Mouse (Mus musculus): ENCODE results near the gene Sbno2. TPM values are rescaled to one million over a fixed set of nuclear protein-coding genes. Genes with fewer than 3 reads are reported as not detected.
A peak's percentile ranks its signal among the peaks of the same experiment; 100 is the strongest.

The Sbno2 gene
- total RNA-seq, 1 experiment from 2014 or later, result 73.2 TPM

DNA sequence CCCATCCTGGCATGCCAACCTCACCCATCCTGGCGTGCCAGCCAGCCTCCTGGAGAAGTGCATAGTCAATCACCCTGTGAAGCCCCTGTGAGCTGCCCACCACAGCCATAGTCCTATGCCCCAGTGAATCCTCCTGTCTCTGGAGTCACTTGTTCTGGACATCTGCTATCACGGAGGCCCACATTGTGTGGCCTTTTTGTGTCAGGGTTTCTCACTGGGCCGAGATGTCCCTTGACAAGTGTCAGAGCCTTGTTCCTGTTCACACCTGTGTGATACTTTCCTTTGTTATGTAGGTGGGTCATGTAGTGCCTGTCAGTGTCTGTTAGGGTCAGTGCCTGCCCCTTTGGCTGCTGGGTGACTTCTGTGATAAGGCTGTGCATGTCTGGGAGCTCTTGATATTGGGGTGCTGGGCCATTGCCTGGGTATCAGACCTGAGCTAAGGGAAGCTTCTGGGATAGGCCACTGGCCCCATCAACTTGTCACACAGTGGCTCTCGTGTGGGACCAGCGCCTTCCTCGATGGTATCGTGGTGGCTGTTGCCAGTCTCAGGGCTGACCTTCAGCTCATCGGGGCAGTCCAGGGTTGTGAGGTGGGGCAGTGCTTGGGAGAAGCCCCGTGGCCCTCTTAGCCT is 18.7 kb upstream of the Sbno2 start:
- no peak for DNase-seq

DNA sequence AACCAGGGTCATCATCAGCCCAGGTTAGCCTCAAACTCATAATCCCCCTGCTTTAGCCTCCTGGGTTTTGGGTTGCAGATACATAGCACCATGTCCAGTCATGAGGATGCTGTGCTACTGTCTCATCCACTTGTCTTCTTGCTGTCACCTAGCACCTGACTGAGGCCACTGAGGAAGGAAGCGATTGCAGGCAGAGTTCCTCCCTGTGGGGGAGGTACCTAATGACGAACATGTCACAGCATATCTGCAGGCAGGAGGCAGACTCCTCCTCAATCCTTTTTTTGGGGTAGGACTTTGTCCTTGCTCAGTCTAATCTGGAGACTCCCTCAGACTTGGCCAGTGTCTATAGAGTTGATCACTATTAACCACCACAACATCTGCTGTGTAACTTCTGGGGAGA is 16.3 kb upstream of the Sbno2 start:
- no peak for DNase-seq

DNA sequence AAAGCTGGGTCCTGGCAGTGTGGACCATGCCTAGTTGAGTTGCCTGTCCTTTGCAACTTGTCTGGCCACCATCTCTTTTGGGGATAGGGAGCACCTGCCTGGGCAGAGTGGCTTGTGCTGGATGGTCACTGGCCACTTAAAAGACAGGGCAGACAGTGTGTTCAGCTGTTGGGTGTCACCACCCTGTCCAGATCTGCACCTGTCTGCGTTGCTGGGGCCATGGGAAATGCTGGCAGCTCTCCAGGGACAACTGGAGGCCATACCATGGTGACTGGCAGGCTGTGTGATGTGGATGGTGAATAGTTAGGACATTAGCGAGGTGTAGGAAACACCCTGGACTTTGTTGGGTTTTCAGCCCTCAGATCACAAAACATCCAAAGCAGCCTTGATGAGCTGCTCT is 14.8 kb upstream of the Sbno2 start:
- no peak for DNase-seq

DNA sequence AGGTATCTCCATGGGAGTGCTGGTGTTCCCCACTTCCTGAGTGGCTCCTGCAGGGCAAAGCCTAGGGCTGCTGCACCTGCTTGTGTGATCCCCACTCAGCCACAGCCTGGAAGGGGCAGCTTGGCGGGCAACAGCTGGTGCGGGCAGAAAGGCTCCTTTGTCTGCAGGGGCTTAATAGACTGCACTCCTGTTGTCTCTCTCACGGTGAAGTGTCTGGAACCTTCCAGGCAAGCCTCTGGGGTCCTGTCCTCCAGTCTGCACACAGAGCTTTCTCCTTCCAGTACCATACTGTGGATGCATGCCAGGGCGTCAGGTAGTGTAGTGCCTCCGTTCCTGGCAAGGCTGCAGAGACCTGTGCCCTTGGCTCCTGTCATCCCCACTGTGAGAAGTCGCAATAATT is 13.2 kb upstream of the Sbno2 start:
- DNase-seq, result no peak

DNA sequence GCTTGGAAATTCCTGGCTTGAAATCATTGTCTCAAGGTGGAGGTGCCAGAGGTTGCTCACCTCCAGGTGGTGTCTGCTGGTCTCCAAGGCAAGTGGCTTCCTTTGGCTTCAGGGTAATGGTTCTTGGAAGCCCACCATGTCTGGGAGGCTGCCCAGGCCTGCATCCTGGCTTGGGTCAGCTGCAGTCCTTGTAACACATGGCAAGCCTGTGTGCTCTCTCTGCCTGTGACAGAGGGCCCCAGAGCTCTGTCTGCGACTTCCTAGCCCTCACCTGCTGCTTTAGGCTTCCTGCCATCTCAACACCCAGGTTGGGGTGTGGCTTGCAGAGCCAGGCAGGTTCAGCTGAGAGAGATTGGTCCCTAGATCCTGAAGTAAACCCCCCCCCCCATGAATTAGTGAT is 12.4 kb upstream of the Sbno2 start:
- no peak for DNase-seq

DNA sequence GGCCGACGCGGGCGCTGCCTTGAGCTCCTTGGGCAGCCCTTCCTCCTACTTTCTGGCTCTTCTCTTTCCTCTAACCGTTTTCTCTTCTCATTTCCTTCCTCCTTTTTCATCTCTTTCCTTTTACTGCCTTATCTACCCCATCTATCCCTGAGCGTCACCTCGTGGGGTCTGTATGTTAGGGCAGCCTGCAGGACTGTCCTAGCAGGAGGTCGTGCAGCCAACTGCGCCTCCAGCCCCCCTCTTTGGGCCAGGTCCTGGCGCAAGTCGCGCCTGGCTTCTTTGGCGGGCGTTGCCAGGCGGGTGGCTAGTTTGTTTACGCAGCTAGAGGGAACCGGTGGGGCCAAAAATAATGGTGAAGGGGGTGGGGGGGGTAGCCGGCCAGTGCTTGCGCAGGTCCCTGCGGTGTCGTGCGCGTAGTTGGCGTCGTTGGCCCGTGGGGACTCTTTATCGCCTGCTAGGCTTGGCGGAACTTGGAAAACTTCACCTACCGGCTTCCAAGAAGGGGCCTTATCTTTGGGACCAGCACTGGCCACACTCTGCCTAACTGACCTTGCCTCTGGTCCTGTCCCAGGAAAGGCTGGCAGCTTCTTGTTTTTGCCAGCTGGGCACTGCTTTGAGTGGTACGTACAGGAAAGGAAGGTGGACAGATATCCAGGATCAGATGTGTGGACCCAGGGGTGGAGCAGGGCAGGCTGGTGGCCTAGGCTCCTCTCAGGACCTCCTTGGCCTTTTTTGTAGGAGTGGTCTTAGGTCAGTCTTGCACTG is 11.7 kb upstream of the Sbno2 start:
- DNase-seq, result peak; percentile 56

DNA sequence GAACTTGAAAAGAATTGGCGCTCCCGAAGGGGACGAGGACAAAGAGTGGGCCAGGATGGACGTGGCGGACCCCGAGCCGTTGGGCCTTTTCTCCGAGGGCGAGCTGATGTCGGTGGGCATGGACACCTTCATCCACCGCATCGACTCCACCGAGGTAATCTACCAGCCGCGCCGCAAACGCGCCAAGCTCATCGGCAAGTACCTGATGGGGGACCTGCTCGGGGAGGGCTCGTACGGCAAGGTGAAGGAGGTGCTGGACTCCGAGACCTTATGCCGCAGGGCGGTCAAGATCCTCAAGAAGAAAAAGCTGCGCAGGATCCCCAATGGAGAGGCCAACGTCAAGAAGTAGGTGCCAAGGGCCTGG is 11.2 kb upstream of the Sbno2 start:
- no peak for DNase-seq

DNA sequence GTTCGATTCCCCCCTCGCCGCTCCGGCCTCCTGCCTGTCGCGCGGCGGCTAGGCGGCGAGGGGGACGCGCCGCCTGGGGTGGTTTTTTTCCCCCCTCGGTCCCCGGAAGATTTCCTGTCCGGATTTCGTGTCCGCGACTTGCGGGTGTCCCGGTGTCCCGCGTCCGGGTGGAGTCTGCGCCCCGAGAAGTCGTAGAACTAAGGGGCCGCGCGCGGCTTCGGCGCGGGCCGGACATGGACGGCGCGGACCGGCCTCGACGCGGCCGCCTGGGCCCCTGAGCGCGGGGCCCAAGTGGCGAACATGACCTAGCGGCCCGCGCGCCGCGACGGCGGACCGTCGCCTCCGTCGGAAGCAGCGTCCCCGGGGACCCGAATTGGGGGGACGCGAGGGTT is 10.6 kb upstream of the Sbno2 start:
- no peak for DNase-seq

DNA sequence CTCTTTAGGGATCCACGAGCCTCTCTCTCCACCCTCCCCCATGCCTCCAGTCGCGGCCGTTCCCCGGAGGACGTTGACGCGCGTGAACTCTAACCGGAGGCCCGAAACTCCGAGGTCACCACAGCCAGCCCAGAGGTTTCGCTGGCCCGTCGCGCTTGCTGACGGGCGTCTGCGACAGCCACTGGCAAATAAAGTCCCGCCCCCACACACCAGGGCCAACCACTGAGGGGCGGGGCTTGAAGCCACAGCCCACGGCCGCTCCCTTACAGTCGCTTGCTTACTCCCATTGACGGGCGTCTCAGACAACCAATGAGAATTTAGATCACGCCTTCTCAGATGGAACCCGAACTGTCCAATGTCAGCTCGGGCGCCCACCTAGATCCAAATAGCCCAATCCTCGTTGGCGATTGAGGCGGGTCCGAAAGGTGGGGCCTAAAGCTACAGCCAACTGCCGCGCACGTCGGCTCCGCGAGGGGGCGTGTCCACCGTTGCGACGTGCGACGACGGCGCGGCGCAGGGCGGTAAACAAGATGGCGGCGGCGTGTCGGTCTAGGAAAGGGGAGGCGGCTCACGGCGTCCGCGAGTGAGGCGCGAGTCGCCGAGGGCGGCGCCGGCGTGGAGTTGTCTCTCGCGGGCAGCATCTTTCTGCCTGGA is 10.0 kb upstream of the Sbno2 start, which contains the start of gene Stk11:
Stk11 (plus strand) TSS at position 514 of the 654 bp plus-strand sequence.
- DNase-seq, result peak; percentile 96

DNA sequence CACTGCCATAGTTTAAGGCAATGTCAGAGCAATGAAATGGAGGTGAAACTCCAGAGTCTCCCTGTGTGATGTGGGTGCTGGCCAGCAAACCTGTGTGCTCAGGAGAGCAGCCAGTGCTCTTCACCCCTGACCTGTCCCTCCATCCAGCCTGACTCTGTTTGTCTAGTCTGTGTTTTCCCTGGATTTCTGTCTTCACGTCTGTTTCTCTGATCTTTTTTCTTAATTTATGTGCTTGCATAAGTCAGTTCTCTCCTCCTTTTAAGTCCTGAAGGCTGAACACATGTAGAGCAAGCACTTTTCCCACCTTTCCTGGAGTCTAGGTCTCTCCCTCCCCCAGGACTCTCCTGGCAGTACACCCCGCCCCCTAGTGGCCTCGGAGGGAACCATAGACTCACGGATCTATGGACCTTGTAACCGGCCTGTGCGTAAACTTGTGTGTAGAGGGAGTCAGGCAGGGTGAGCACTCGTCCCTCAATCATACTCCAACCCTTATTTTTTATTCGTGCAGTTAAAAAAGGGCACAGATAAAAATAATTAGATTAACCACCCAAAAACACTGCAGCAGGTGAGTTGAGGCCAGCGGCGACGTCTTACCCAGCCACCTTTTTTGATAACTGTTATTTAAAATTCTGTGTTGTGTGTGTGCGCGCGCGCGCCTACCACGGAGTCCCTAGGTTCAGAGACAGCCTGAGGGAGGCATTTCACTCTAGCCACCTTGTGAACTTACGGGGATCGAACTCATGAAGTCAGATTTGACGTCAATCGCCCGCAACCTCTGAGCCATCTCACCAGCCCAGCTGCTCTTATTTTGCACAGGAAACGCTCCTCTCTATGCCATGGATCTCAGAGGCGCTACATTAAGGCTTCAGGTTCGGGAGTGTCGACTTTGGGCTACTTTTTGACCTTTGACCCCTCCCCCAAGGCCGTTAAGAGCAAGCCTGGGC is 9.2 kb upstream of the Sbno2 start:
- peak; percentile 95 for DNase-seq

DNA sequence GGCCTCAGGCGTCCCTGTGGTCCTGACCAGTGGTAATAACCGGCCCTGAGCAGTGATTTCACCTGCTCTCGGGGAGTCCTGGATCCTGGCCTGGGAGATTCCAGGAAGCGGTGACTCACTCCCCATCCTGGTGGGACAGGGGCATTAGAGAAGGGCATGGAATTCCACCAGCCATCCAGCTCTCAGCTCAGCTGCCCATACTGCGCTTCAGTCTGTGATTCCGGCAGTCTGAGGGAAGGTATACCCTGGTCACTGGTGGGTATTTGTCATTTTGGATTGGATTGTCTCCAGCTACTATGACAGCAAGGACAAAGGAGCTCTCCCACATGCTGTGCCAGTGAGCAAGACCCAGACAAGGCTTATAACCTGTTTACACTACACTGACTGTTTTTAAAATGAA is 2.3 kb upstream of the Sbno2 start:
- no peak for DNase-seq

DNA sequence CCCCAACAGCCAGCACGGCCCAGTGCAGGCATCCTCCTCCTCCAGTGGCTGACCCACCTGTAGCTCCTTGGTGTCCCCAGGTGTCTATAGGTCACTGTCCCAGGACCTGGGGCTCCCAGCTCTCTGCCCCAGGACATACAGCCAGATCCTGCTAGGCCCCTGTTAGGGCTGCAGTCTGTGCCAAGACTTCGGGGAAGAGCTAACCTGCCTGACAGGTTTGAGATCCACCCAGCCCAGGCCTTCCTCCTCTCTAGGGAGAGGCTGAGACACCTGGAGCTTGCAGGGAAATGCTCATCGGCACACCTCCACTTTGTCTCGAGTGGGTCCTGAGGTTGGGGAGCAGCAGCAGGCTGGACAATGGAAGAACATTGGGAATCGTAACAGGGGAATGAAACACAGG is 555 bp upstream of the Sbno2 start:
- DNase-seq, result no peak

DNA sequence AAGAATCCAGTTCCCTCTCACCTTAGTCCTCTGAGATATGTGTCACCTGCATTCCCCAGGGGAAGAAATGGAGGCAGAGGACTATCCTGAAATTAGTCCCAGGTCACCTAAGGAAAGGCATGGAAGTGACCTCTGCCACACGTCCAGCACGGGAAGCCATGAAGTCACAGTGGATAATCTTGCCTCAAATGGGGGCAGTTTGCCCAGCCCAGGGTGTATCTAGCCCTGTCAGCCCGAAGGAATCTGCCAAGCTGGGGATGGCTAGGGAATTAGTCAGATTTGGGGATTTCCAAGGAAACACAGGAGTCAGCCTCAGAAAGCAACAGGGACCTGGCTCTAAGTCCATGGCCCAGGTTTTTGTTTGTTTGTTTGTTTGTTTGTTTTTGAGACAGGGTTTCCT is 1.2 kb downstream of the Sbno2 start:
- peak; percentile 48 for DNase-seq

DNA sequence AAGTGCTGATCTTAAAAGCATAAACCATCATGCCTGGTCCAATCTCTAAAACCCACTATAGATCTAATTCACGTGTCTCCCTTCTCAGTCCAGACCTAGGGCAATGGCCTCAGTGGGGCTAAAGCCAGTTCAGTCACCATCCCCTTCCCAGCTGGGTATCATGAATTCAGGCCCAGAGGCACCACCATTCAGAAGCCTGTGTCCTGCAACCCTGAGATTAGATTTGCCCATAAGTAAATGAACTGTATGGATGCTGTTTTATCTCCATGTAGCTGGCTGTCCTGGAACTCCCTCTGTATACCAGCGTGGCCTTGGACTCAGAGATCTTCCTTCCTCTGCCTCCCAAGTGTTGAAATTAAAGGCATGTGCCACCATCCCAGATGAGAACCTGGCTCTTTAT is 2.3 kb downstream of the Sbno2 start:
- no peak for DNase-seq

DNA sequence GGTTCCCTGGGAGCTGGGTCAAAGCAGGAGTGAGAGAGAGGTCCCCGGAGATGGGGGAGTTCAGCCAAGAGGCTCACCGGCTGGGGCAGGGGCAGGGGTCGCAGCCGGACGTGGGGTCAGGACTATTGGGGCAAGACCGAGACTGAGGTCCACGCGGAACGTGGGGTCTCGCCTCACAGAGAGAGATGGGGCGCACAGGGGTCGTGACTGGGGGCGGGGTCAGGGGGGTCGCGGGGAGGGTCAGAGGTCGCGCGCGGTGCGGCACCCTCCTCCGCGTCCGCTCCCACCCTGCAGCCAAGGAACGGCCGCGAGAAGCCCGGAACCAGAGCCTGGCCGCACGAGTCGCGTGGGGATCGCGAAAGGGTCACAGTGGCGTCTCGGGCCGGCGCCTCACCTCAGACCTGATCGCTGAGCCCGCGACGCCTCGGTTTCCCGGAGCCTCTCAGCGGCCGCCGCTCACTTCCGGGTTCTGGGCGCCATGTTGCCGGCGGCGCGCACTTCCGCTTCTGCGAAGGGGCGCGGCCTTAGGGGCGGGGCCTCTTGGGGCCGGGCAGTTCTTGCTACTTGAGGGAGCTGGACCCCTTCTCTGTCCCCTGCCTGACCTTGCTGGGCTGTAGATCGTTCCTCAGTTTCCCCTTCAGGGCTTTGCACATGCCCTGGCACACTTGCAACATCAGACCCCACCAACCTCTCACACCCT is 3.0 kb downstream of the Sbno2 start:
- DNase-seq, result peak; percentile 86

DNA sequence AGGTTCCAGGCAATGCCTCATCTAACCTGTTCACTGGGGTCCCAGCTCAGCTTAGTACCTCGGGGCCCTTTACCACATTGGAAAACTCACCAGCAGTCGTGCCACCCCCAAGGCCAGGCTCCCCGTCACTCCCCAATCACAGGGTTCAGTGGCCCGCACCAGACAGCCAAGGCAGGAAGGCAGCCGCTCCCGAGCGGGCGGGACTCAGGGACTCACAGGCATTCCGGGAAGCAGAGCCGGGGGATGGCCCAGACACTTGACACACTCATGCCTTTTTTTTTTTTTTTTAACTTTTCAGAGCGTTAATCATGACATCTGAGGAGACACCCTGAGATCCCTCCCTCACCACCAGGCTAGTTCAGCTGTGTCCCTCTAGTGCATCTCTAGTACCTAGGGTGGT is 4.4 kb downstream of the Sbno2 start:
- peak; percentile 71 for DNase-seq

DNA sequence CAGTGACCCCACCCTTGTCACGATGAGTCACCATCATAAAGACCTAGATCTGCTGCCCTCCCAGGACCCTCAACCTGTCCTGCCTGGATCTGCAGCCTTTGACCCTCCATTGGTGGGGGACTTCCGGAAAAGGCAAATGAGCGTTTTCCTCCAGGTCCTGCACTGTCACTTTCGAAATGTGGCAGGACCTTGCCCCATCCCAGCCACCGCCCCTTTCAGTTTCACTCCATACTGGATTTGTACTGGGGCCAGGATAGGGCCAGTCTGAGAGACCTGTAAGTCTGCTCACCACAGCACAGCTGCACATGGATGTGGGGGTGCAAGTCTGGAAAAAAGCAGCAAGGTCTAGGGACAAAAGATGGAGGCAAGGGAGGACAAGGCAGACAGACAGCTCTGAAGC is 6.7 kb downstream of the Sbno2 start:
- DNase-seq, result no peak

DNA sequence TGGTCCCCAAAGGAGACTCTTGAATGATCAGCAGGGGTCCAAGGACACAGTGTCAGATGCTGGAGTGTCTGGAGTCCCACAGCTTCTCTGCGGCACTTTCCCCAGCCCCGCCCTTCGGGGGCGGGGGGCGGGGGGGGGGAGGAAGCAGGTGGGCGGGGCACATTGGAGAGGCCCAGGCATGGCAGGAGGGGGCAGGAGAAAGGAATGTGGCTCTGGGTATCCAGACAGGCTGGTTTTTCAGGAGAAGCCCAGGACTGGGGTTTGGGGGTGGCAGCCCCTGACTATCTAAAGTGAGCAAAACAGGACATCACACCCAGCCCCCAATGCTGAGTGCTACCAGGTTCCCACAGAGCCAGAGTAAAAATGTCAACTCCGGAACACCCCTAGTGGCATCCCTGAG is 8.1 kb downstream of the Sbno2 start:
- DNase-seq, result no peak

DNA sequence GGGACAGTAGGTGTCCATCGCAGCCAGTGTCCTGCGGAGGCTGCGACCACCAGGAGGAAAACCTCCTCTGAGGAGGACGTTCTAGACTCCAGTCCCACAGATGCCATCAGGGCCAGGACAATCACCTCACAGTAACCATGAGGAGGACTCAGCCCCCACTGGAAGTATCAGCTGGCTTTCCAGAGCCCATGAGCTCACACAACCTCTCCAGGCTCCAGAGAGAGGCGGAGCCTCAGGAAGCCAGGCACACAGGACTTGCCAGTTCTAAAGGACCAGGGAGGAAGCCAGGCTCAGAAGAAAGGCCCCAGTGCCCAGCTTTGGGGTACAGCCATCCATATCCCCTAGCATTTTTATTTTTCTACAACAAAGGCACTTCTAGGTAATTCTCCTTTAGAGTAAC is 9.8 kb downstream of the Sbno2 start:
- no peak for DNase-seq

DNA sequence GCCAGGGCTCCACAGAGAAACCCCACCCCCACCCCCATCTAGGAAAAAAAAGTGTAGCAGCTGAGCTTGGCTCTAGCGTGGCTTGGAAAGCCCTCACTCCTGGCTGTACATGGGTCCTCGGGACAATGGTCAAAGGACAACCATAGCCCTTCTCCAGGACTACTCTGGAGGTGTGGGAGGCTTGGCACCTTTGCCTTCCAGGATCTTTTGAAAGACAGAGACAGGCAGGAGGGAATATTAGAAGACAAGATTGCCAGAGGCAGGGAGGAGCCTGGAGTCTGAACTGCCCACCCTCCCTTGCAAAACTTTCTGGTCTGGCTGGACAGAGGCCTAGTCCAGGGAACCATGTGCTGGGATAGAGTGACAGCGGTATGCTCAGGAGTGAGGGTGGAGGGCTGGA is 10.7 kb downstream of the Sbno2 start:
- no peak for DNase-seq

DNA sequence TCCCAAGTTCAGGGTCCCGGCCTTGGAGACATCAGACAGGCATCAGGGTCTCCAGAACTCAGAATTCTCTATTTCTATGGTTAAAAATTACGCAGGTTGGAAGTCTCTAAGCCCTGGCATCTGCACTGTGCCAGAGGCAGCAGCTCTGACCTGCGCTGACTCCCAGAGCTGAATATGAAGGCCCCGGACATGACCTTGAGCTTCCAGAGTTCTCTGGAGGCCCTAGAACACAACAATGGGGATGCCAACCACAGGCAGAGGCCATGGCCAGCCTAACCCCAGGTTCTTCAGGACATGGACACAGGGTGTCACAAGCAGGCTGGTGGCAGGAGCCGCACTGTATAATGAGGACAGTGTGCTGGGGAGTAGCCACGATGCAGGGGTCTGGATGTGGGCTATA is 11.3 kb downstream of the Sbno2 start:
- DNase-seq, result no peak

DNA sequence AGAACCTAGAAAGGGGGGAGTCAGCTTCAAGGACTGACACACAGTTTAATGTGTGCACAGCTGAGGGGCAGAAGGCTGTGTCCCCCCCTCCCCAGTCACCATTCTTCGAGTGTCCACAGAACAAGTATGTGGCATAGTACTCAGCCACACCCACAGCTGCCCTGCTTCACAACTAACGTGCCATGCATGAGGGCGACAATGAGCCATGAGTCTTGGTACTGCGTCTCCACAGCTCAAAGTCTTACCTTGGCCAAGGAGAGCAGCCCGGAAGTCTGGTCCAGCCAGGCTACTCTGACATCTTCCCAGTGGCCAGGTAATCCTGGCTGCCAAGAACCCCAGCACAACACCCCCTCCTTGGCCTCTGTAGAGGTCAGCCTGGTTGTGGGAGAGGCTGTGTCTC is 12.7 kb downstream of the Sbno2 start:
- no peak for DNase-seq

Measured in adrenal gland, postnatal 25 days (tissue).